Mouse (Mus musculus): Measurements from ENCODE around the gene Doc2b.

DNA sequence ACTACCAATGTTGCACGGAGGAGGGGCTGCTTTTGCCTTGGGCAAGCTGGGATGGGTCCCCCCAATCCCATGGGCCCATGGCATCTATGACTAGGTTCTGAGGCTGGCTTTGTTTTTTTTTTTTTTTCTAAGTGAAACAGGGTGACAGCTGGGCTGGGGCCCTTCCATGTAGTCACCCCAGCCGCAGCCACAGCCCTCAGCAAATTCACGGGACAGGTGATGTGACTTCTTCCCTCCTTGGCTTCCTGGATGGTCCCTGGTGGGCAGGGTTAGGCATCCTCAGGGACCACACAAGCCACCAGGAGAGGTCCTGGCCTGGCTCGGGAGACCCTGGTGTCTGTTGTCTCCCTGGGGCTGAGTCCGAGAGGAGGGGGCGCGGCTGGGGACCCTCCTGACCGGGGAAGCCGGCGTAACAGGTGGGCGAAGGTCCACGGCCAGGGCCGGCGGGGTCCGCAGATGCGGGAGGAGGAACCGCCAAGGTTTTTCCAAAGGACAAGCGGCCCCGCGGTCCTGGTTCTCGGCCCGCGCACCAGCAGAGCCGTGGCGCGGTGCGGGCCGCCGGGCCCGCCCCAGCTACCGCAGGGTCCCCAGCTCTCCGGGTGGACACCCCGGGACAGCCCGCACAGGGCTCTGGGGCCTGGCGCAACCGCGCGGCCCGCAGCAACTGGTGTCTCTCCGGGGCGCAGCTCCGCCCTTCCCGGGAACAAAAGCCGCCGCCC lies 1.1 kb downstream of the Doc2b start:
- no peak for TF ChIP-seq EP300 (IDR thresholded peaks at IDR 0.05)
- no peak for TF ChIP-seq CTCF (IDR thresholded peaks at IDR 0.05)

Data from lung, postnatal 0 days (tissue).